Mouse (Mus musculus): ENCODE measurements around the gene Gm7942. TPM values are rescaled to one million over a fixed set of nuclear protein-coding genes. Genes with fewer than 3 reads are reported as not detected.
"Not testable (repeated sequence)": the region's sequence is repeated elsewhere in the genome, so short reads cannot be mapped to it uniquely, and the experiment has no call there.

Gene Gm7942
- polyA plus RNA-seq (2012; rRNA removed) = not detected in 2 replicates

DNA sequence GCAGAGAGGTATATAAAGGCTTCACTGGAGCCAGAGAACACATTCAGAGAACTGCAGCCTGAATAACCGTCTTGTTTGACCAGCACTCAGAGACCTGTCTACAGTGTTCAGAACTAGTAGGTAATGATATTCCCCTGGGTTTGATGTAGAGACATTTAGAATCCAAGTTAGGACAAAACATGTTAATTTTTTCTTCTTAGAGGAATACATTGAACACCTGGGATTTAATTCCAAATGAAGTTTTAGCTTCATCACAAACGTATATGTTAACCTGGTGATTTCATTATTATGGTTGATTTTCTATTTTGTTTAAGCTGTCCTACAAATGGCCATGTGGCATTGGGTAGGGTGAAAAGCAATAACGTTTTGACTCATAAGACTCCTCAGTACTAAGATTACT is at the start of gene Gm7942:
TSS of gene Gm7942 (plus strand) at position 301 of the 400 bp plus-strand sequence.
- not testable (repeated sequence) for H3K27me3 ChIP-seq (ENCODE audit: control insufficient read depth, insufficient read depth, low read length); H3K4me1 ChIP-seq (ENCODE audit: control insufficient read depth, insufficient read depth, low read length); H3K27ac ChIP-seq (ENCODE audit: insufficient read depth, low read length); DNase-seq; H3K4me3 ChIP-seq (replicated peaks; ENCODE audit: insufficient read depth, low read depth, low read length)
- WGBS = no CpG with 5 or more reads among the region's 3 CpGs

Other genes starting within 250 kb of the Gm7942 start
- not detected in 2 replicates for gene Gm3183, start 241.5 kb upstream of the Gm7942 start, polyA plus RNA-seq (2012; rRNA removed)
- not detected in 2 replicates for gene Gm6367, start 118.3 kb upstream of the Gm7942 start, polyA plus RNA-seq (2012; rRNA removed)
- not detected in 2 replicates for gene Gm16513, start 75.7 kb downstream of the Gm7942 start, polyA plus RNA-seq (2012; rRNA removed)
- not detected in 2 replicates for gene Gm10424, start 165.8 kb downstream of the Gm7942 start, polyA plus RNA-seq (2012; rRNA removed)
- gene Gm3259, start 199.0 kb downstream of the Gm7942 start, polyA plus RNA-seq (2012; rRNA removed) = not detected in 2 replicates